Mouse (Mus musculus) midbrain, postnatal 0 days (tissue): Measurements from ENCODE around the gene Rest. TPM values are rescaled to one million over a fixed set of nuclear protein-coding genes. Genes with fewer than 3 reads are reported as not detected.

Experiments
- ATAC-seq: fragments of 200-750 bp; cut with Nextera tagmentation; 2 replicates; pipeline ENCODE4 v1.8.0; 2017; ENCODE audit warnings: moderate number of reproducible peaks, mild to moderate bottlenecking, moderate TSS enrichment, moderate library complexity; ENCODE audit not compliant: low FRiP score
- DNase-seq: peaks from one replicate; pipeline ENCODE4 v3.0.0-alpha.2; 2015; ENCODE audit warnings: low spot score
- H3K27ac ChIP-seq: fragments of 300-500 bp; sonication (generic); 2 replicates; pipeline ENCODE4 v1.5.1; 2014; ENCODE audit warnings: low read depth, mild to moderate bottlenecking, low read length, mixed read lengths
- H3K27me3 ChIP-seq: fragments of 300-500 bp; sonication (generic); 2 replicates; pipeline ENCODE4 v1.6.1; 2014; ENCODE audit warnings: low read length, control low read depth, mixed read lengths; ENCODE audit not compliant: insufficient read depth
- H3K36me3 ChIP-seq: fragments of 300-500 bp; sonication (generic); 2 replicates; pipeline ENCODE4 v1.6.1; 2014; ENCODE audit warnings: low read length, control low read depth, mixed read lengths; ENCODE audit not compliant: insufficient read depth
- H3K4me1 ChIP-seq: fragments of 300-500 bp; sonication (generic); 2 replicates; pipeline ENCODE4 v1.6.1; 2014; ENCODE audit warnings: mild to moderate bottlenecking, control low read depth, antibody characterized with exemption, low read length, mixed read lengths; ENCODE audit not compliant: insufficient read depth
- H3K4me2 ChIP-seq: fragments of 300-500 bp; sonication (generic); 2 replicates; pipeline ENCODE4 v1.6.1; 2014; ENCODE audit warnings: low read depth, mild to moderate bottlenecking, low read length, mixed read lengths; ENCODE audit not compliant: poor library complexity, severe bottlenecking
- H3K4me3 ChIP-seq: fragments of 300-500 bp; sonication (generic); 2 replicates; pipeline ENCODE4 v1.5.1; 2014; ENCODE audit warnings: low read depth, mild to moderate bottlenecking, low read length, moderate library complexity
- H3K9ac ChIP-seq: fragments of 300-500 bp; sonication (generic); replicated peaks from 2 replicates; pipeline ENCODE4 v1.6.1; 2014; ENCODE audit warnings: mild to moderate bottlenecking, low read length, moderate library complexity, mixed read lengths; ENCODE audit not compliant: poor library complexity, severe bottlenecking
- H3K9me3 ChIP-seq: fragments of 300-500 bp; sonication (generic); 2 replicates; pipeline ENCODE4 v1.6.1; 2016; ENCODE audit warnings: low read length, control low read depth
- CTCF ChIP-seq: IDR thresholded peaks from 2 replicates; pipeline ENCODE4 v1.5.1; 2016; ENCODE audit warnings: antibody characterized with exemption, mild to moderate bottlenecking
- WGBS: fragments of 180-500 bp; shearing (Covaris S2); extraction: QIAGEN DNeasy Blood & Tissue Kit; methylation state at CpG from one replicate; pipeline ENCODE4 v1.1.7; 2014; 5-methylcytosine and 5-hydroxymethylcytosine counted together
- polyA plus RNA-seq: library from polyadenylated mRNA; unstranded; fragments of >200 nt; fragmentation: Nextera tagmentation; extraction: Ambion mirVana; gene quantifications from 2 replicates; pipeline ENCODE4 v1.2.1, GENCODE M21; 2015
- total RNA-seq: library from RNA; depleted of rRNA; stranded (reverse); fragments of >200 nt; gene quantifications from 2 replicates; pipeline ENCODE4 v1.2.3, GENCODE M21; 2014

The Rest gene
- total and polyA plus RNA-seq, 2 experiments from 2014 or later, result 2.8 to 6.5 TPM

DNA sequence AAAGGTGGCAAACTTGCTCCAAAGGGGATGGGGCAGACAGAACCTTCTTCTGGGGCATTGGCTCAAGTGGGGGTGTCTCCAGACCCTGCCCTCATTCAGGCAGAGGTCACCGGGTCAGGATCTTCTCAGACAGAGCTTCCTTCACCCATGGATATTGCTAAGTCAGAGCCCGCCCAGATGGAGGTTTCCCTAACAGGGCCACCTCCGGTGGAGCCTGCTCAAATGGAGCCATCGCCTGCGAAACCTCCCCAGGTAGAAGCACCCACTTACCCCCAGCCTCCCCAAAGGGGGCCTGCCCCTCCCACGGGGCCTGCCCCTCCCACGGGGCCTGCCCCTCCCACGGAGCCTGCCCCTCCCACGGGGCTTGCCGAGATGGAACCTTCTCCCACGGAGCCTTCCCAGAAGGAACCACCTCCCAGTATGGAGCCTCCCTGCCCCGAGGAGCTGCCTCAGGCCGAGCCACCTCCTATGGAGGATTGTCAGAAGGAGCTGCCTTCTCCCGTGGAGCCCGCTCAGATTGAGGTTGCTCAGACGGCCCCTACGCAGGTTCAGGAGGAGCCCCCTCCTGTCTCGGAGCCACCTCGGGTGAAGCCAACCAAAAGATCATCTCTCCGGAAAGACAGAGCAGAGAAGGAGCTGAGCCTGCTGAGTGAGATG is 16.4 kb downstream of the Rest start:
- 88% methylated on average over 20 of the region's 20 CpGs for WGBS
- Histone ChIP-seq H3K4me3 (no peak overlapping the region), H3K27ac (no peak overlapping the region), H3K4me2 (no peak overlapping the region), H3K36me3 (peaks cover 17% of the 10 kb centered on the region; the same call in 1 of the 2 replicates), H3K9me3 (no peaks in the 10 kb centered on the region), H3K9ac (no peak overlapping the region), H3K27me3 (no peaks in the 10 kb centered on the region), H3K4me1 (no peaks in the 10 kb centered on the region)
- TF ChIP-seq CTCF, result no peak
- DNase-seq (no peak), ATAC-seq (no peak)

DNA sequence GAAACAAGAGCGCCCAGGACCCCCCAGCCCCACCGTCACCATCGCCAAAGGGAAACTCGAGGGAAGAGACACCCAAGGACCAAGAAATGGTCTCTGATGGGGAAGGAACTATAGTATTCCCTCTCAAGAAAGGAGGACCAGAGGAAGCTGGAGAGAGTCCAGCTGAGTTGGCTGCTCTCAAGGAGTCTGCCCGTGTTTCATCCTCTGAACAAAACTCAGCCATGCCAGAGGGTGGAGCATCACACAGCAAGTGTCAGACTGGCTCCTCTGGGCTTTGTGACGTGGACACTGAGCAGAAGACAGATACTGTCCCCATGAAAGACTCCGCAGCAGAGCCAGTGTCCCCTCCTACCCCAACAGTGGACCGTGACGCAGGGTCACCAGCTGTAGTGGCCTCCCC is 17.0 kb downstream of the Rest start:
- Histone ChIP-seq H3K27ac (no peak overlapping the region), H3K4me2 (no peak overlapping the region), H3K36me3 (peaks cover 17% of the 10 kb centered on the region; the same call in 1 of the 2 replicates), H3K27me3 (no peaks in the 10 kb centered on the region), H3K4me1 (no peaks in the 10 kb centered on the region), H3K9ac (no peak overlapping the region), H3K9me3 (no peaks in the 10 kb centered on the region), H3K4me3 (no peak overlapping the region)
- TF ChIP-seq CTCF, result no peak
- DNase-seq, result peak; percentile 73
- WGBS, result 88% methylated on average over 9 of the region's 9 CpGs
- ATAC-seq, result no peak; the same call in 1 of the 2 replicates

DNA sequence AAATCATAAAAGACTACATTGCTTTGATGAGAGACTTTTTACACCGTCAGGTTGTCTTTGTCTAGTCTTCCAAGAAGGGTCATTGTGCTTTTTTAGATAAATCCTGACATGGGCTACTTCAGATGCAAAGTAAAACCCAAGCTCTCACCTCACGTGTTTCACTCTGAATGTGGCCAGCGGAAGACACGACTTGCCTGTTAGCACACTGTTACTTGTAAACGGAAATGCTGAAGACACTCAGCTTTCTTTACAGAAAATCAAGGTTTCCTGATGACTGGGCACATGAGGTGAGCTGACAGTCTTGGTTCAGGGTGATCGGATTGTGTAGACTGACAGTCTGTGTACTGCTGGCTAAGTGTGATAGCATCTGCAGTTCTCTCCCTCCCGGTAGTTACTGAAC is 20.4 kb downstream of the Rest start:
- no peak for TF ChIP-seq CTCF
- Histone ChIP-seq H3K27ac (no peak overlapping the region), H3K4me2 (no peak overlapping the region), H3K4me3 (no peak overlapping the region), H3K9me3 (no peaks in the 10 kb centered on the region), H3K36me3 (peaks cover 37% of the 10 kb centered on the region), H3K27me3 (no peaks in the 10 kb centered on the region), H3K9ac (no peak overlapping the region), H3K4me1 (no peaks in the 10 kb centered on the region)
- no peak for DNase-seq
- no peak for ATAC-seq
- WGBS, result 77% methylated on average over 7 of the region's 7 CpGs

DNA sequence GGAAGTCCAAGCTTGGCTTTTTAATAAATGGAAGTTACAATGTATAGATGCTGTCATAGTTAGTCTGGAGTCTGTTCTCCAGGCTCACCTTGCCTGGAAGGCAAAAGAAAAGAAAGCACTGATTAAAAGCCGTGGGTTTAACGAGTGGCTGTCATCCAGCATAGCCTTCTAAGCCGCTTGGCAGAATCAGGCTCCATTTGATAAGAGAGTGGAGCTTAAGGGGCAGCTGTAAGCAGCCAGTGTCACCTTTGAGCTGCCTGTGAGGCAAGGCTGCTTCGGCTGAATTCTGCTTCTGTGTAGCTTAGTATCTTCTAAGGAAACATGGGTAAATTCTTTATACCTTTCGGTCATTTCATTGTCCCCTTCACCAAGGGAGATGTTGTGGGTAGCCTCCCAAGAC is 21.6 kb downstream of the Rest start:
- Histone ChIP-seq H3K9ac (no peak overlapping the region), H3K4me2 (no peak overlapping the region), H3K27me3 (no peaks in the 10 kb centered on the region), H3K4me3 (no peak overlapping the region), H3K9me3 (no peaks in the 10 kb centered on the region), H3K27ac (no peak overlapping the region), H3K36me3 (peaks cover 32% of the 10 kb centered on the region), H3K4me1 (no peaks in the 10 kb centered on the region)
- WGBS, result 77% methylated on average over 5 of the region's 5 CpGs
- no peak for DNase-seq
- TF ChIP-seq CTCF, result no peak
- no peak for ATAC-seq

DNA sequence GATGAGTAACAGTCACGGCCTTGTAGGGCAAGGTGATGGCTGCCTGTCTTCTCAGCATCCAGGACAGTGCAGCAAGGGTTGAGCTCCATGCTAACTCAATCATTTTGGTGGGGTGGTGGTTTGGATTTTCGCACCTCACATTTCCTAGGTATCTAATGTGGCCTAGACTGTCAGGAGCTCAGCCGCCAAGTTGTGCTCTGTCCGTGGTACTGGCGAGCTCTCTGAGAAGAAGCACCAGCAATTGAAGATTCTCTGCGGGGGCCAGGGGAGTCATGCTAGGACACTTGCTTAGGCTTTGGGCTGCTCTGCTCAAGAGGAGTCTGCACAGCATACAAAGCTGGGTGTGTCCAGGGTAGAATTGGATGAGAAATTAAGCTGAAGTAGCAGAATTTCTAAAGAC is 22.6 kb downstream of the Rest start:
- DNase-seq (no peak), ATAC-seq (no peak; the same call in 1 of the 2 replicates)
- H3K27me3 ChIP-seq, result no peaks in the 10 kb centered on the region
- H3K9me3 ChIP-seq, result no peaks in the 10 kb centered on the region
- no peak overlapping the region for H3K4me3 ChIP-seq
- no peak overlapping the region for H3K9ac ChIP-seq
- WGBS, result 85% methylated on average over 6 of the region's 6 CpGs
- H3K36me3 ChIP-seq, result peaks cover 31% of the 10 kb centered on the region
- H3K27ac ChIP-seq, result no peak overlapping the region
- no peaks in the 10 kb centered on the region for H3K4me1 ChIP-seq
- TF ChIP-seq CTCF, result no peak
- H3K4me2 ChIP-seq, result no peak overlapping the region

DNA sequence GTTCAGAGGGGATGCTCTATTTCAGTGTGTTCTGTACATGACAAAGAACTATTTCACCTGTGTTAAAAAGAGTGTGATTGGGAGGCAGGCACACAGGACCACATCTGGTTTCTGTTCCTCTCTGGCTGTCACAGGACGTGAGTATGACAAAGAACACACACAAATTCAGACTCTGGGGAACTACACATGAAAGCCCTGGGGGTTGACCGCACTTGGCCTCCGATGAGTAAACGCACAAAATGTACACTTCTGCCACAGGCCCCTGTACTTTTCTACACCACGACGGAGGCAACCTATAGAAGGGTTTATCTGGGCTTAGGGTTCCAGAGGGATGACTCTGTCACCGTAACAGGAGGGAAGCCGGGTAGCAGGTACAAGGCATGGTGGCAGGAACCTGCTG is 24.4 kb downstream of the Rest start:
- 89% methylated on average over 8 of the region's 8 CpGs for WGBS
- H3K36me3 ChIP-seq, result peaks cover 45% of the 10 kb centered on the region

More for the DNA sequence above, 24.4 kb downstream of the Rest start:
- Histone ChIP-seq H3K4me2 (no peak overlapping the region), H3K4me1 (no peaks in the 10 kb centered on the region), H3K27me3 (no peaks in the 10 kb centered on the region), H3K9ac (no peak overlapping the region), H3K4me3 (no peak overlapping the region), H3K27ac (no peak overlapping the region), H3K9me3 (no peaks in the 10 kb centered on the region)
- DNase-seq (no peak), ATAC-seq (no peak)
- TF ChIP-seq CTCF, result no peak
